Mouse (Mus musculus): Measurements from ENCODE around the gene Rasa4. TPM values are rescaled to one million over a fixed set of nuclear protein-coding genes. Genes with fewer than 3 reads are reported as not detected.
A peak's percentile ranks its signal among the peaks of the same experiment; 100 is the strongest.
"Not testable (repeated sequence)": the region's sequence is repeated elsewhere in the genome, so short reads cannot be mapped to it uniquely, and the experiment has no call there.

Gene Rasa4
- polyA plus RNA-seq, 1 experiment = 24.6 TPM

GRCm38 (mm10) chr5:136108486-136108885, 24.8 kb downstream of the Rasa4 start:
- no peak for DNase-seq (ENCODE audit: extremely low spot score in 1 of 2, low spot score in 1 of 2)

GRCm38 (mm10) chr5:136109042-136109441, 25.3 kb downstream of the Rasa4 start:
- no peak for DNase-seq (ENCODE audit: extremely low spot score in 1 of 2, low spot score in 1 of 2)

- DNase-seq (ENCODE audit: extremely low spot score in 1 of 2, low spot score in 1 of 2) = not testable (repeated sequence)
Observed at GRCm38 (mm10) chr5:136113546-136113945, 29.8 kb downstream of the Rasa4 start.

- peak; percentile 89 to 99 for DNase-seq (ENCODE audit: extremely low spot score in 1 of 2, low spot score in 1 of 2)
Observed at GRCm38 (mm10) chr5:136115891-136116783, 32.4 kb downstream of the Rasa4 start, which contains the start of gene Polr2j. Polr2j (plus strand) TSS chr5:136116631.

GRCm38 (mm10) chr5:136116784-136117112, 33.0 kb downstream of the Rasa4 start:
- no peak for DNase-seq (ENCODE audit: extremely low spot score in 1 of 2, low spot score in 1 of 2)

- DNase-seq (ENCODE audit: extremely low spot score in 1 of 2, low spot score in 1 of 2) = no peak
Observed at GRCm38 (mm10) chr5:136122165-136122564, 38.4 kb downstream of the Rasa4 start.

GRCm38 (mm10) chr5:136135571-136136291, 52.0 kb downstream of the Rasa4 start, which contains the start of the genes Lrwd1 and Alkbh4:
Lrwd1 (minus strand) TSS chr5:136136074.
Alkbh4 (plus strand) TSS chr5:136136146.
- peak; percentile 90 to 98 for DNase-seq (ENCODE audit: extremely low spot score in 1 of 2, low spot score in 1 of 2)

- no peak for DNase-seq (ENCODE audit: extremely low spot score in 1 of 2, low spot score in 1 of 2)
Observed at GRCm38 (mm10) chr5:136136292-136136990, 52.7 kb downstream of the Rasa4 start.

GRCm38 (mm10) chr5:136137658-136138274, 54.0 kb downstream of the Rasa4 start:
- peak in 1 of 2 experiments; percentile 45 for DNase-seq (ENCODE audit: extremely low spot score in 1 of 2, low spot score in 1 of 2)

GRCm38 (mm10) chr5:136139393-136139792, 55.7 kb downstream of the Rasa4 start:
- DNase-seq (ENCODE audit: extremely low spot score in 1 of 2, low spot score in 1 of 2) = no peak

- peak in 1 of 2 experiments; percentile 24 for DNase-seq (ENCODE audit: extremely low spot score in 1 of 2, low spot score in 1 of 2)
Observed at GRCm38 (mm10) chr5:136140057-136140482, 56.4 kb downstream of the Rasa4 start.

GRCm38 (mm10) chr5:136142746-136143145, 59.0 kb downstream of the Rasa4 start:
- DNase-seq (ENCODE audit: extremely low spot score in 1 of 2, low spot score in 1 of 2) = no peak

GRCm38 (mm10) chr5:136143161-136143755, 59.5 kb downstream of the Rasa4 start:
- no peak for DNase-seq (ENCODE audit: extremely low spot score in 1 of 2, low spot score in 1 of 2)

GRCm38 (mm10) chr5:136144606-136145430, 61.1 kb downstream of the Rasa4 start:
- DNase-seq (ENCODE audit: extremely low spot score in 1 of 2, low spot score in 1 of 2) = no peak

- no peak for DNase-seq (ENCODE audit: extremely low spot score in 1 of 2, low spot score in 1 of 2)
Observed at GRCm38 (mm10) chr5:136146936-136147335, 63.2 kb downstream of the Rasa4 start.

GRCm38 (mm10) chr5:136147704-136148103, 64.0 kb downstream of the Rasa4 start:
- DNase-seq (ENCODE audit: extremely low spot score in 1 of 2, low spot score in 1 of 2) = no peak

- not testable (repeated sequence) for DNase-seq (ENCODE audit: extremely low spot score in 1 of 2, low spot score in 1 of 2)
Observed at GRCm38 (mm10) chr5:136149134-136149576, 65.4 kb downstream of the Rasa4 start.

- DNase-seq (ENCODE audit: extremely low spot score in 1 of 2, low spot score in 1 of 2) = no peak
Observed at GRCm38 (mm10) chr5:136152365-136152764, 68.6 kb downstream of the Rasa4 start.

- DNase-seq (ENCODE audit: extremely low spot score in 1 of 2, low spot score in 1 of 2) = no peak
Observed at GRCm38 (mm10) chr5:136155399-136155798, 71.7 kb downstream of the Rasa4 start.

Data from frontal cortex, adult 2 months (tissue).